Mouse (Mus musculus) heart, adult 2 months (tissue): ENCODE measurements at regions not wholly inside any gene's neighbourhood (a gene's known extent, or its start where the extent isn't known, plus 50 kb on each side); places are given as distances from the start of the nearest gene placed in this dataset.

Experiments
- CTCF ChIP-seq: fragments of 200-600 bp; IDR thresholded peaks from 2 replicates; pipeline ENCODE4 v1.8.1; 2022; ENCODE audit warnings: antibody characterized with exemption, mild to moderate bottlenecking, moderate library complexity
- EP300 ChIP-seq: fragments of 200-500 bp; IDR thresholded peaks from 2 replicates; pipeline ENCODE4 v1.6.1; 2011; ENCODE audit warnings: low read depth, low read length, control low read depth; ENCODE audit not compliant: insufficient read depth
- POLR2A ChIP-seq: fragments of 200-500 bp; IDR thresholded peaks from 2 replicates; pipeline ENCODE4 v1.6.1; 2011; ENCODE audit warnings: mild to moderate bottlenecking, low read depth, low read length, control low read depth; ENCODE audit not compliant: insufficient read depth

- TF ChIP-seq CTCF (no peak), EP300 (0 out of 2 replicates have a peak, but pooled peaks have one; percentile 39), POLR2A (no peak)
Observed at GRCm38 (mm10) chr13:52765508-52766181, 163.8 kb downstream of the Auh start.
